Mouse (Mus musculus) small intestine, adult 2 months (tissue): Measurements from ENCODE around the gene Tnfrsf13c. TPM values are rescaled to one million over a fixed set of nuclear protein-coding genes. Genes with fewer than 3 reads are reported as not detected.

Experiments
- H3K27ac ChIP-seq: fragments of 200-500 bp; 2 replicates; pipeline ENCODE4 v1.5.1; 2012; ENCODE audit warnings: low read depth, low read length, control low read depth, inconsistent platforms; ENCODE audit not compliant: insufficient read depth
- H3K27me3 ChIP-seq: fragments of 200-500 bp; 2 replicates; pipeline ENCODE4 v1.6.1; 2012; ENCODE audit warnings: mild to moderate bottlenecking, moderate library complexity, low read length, inconsistent platforms; ENCODE audit not compliant: control insufficient read depth, insufficient read depth
- H3K36me3 ChIP-seq: fragments of 200-500 bp; 2 replicates; pipeline ENCODE4 v1.6.1; 2012; ENCODE audit warnings: mild to moderate bottlenecking, low read length, control low read depth, inconsistent platforms; ENCODE audit not compliant: control insufficient read depth, insufficient read depth
- H3K4me1 ChIP-seq: fragments of 200-500 bp; 2 replicates; pipeline ENCODE4 v1.6.1; 2012; ENCODE audit warnings: low read length, inconsistent platforms, mixed read lengths; ENCODE audit not compliant: control insufficient read depth, insufficient read depth, insufficient read length
- H3K4me3 ChIP-seq: fragments of 200-500 bp; 2 replicates; pipeline ENCODE4 v1.5.1; 2012; ENCODE audit warnings: low read depth, mild to moderate bottlenecking, control low read depth, inconsistent platforms, low read length, moderate library complexity
- CTCF ChIP-seq: fragments of 200-500 bp; IDR thresholded peaks from 2 replicates; pipeline ENCODE4 v1.5.1; 2012; ENCODE audit warnings: low read depth, mild to moderate bottlenecking, control low read depth, inconsistent platforms, low read length, moderate library complexity, mixed read lengths; ENCODE audit not compliant: insufficient replicate concordance, insufficient read length; ENCODE audit errors: extremely low read depth
- POLR2A ChIP-seq: fragments of 200-500 bp; IDR thresholded peaks from 2 replicates; pipeline ENCODE4 v1.6.1; 2012; ENCODE audit warnings: low read depth, mild to moderate bottlenecking, control low read depth, inconsistent platforms, low read length, moderate library complexity
- WGBS: fragments of 180-500 bp; shearing (Covaris S2); methylation state at CpG from one replicate; pipeline ENCODE4 v1.1.7; 2018; 5-methylcytosine and 5-hydroxymethylcytosine counted together
- polyA plus RNA-seq: library from polyadenylated mRNA; depleted of rRNA; stranded (reverse); fragments of >200 nt; gene quantifications from 2 replicates; pipeline ENCODE4 v1.2.3, GENCODE M21; 2012; rRNA removed

Tnfrsf13c gene
- 6.3 and 14.1 TPM in 2 replicates for polyA plus RNA-seq

DNA sequence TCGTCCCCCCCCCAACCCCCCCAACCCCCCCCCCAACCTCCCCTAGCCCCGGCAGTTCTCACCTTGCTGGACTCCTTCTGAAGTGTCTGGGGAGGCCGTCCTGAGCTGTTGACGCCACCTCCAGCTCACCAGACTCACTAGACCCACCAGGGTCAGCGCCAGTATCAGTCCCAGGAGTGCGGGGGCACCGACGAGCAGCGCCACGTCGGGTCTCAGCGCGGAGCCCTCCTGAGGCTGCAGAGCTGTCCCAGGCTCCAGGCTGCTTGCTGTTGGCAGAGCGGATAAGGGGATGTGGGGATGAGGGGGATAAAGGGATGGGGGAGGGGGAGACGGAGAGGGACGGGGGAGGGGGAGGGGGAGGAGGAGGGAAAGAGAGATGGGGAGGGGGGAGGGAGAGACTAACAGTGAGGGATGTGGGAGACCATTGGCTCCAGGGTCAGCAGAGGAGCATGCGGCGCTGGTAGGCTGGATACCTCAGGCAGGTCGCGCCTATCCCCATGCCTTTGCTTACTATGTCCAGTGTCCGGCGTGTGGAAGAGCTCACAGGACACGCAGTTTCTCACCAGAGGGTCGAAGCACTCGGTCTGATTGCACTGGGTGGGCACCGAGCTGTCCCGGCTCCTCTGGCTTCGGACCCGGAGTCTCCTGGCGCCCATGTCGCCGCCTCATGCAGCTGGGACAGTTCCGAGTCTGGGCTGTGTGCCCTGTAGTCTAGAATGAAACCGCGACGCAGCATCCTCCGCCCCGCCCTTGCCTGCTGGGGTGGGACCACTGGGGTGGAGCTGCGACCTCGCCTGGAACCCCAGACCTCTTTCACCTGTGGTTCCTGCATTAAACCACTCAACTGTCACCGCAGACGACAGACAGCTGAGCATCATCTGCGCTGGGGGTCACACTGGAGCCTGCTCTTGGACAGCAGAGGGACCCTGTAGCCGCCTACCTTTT lies at the start of gene Tnfrsf13c:
Tnfrsf13c (minus strand) TSS at position 713 of the 945 bp plus-strand sequence.
- H3K4me1 ChIP-seq, result peaks cover 12% of the 10 kb centered on the region
- no peaks in the 10 kb centered on the region for H3K36me3 ChIP-seq
- 4% methylated on average over 44 of the region's 44 CpGs for WGBS
- TF ChIP-seq POLR2A, result no peak
- no peak for TF ChIP-seq CTCF
- peak within 1 kb of the TSS; percentile 64 for H3K4me3 ChIP-seq
- no peak within 1 kb of the TSS; the same call in 1 of the 2 replicates for H3K27ac ChIP-seq
- H3K27me3 ChIP-seq, result peaks cover 21% of the 10 kb centered on the region

DNA sequence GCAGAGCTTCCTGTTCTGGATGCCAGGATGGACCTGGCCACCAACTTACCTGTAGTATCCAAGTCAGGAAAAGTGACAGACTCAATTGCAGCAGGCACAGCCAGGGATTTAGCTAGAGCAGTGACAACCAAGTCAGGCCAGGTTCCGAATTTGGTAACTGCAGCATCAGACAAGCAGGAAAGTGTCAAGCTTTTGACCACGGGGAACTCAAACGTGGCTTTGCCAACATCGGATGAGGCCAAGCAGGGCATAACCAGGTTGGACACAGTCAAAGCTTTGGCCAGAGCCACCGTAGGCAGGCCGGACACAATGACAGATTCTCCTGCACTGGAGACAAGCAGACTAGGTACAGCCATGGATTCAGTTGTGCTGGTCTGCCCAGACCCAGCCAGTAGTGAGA lies 48.1 kb upstream of the Tnfrsf13c start:
- Histone ChIP-seq H3K27me3 (peaks cover 32% of the 10 kb centered on the region), H3K36me3 (no peaks in the 10 kb centered on the region), H3K4me3 (no peak overlapping the region), H3K27ac (no peak overlapping the region), H3K4me1 (peaks cover 2% of the 10 kb centered on the region)
- 81% methylated on average over 6 of the region's 6 CpGs for WGBS
- no peak for TF ChIP-seq POLR2A
- TF ChIP-seq CTCF, result no peak

DNA sequence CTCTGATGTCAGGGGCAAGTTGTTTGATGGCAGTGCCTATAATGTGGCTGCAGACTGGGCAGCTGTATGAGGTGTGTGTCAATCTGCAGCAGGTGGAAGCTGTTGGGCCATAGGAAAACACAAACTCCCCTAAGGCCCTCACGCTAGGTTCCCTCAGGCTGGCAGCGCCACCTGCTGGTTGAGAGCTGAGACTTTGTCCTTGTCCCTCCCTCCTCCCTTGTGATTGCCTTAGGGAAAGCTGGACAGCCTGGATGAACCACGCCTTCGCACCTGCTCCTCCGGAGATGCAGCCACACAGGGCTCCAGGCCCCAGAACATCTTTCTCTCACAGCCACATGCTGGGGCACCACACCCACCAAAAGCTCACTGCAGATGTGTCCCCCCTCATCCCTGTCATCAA lies 47.0 kb upstream of the Tnfrsf13c start:
- Histone ChIP-seq H3K4me1 (peaks cover 2% of the 10 kb centered on the region), H3K4me3 (no peak overlapping the region), H3K27me3 (peaks cover 25% of the 10 kb centered on the region), H3K36me3 (no peaks in the 10 kb centered on the region), H3K27ac (no peak overlapping the region)
- under 1% methylated on average over 5 of the region's 5 CpGs for WGBS
- TF ChIP-seq POLR2A (no peak), CTCF (peak; percentile 92)

DNA sequence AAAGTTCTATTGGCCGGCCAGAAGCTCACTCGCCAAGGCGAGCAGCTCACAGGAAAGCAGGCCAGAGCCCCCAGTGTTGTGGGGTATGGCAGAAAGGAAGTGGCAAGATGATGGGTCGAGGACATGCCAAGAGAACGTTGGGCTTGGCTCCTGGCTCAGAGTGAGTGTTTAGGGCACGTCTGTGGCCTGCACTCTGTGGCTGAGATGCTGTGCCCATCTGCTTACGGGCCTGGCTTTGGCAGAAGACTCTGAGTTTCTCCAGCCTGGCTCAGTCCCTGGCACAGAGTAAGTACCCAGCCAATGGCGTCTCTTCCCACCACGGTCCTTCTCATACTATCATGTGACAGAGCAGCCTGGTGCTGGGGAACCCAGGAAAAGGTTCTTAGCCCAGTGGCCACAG lies 44.6 kb upstream of the Tnfrsf13c start:
- WGBS, result 82% methylated on average over 9 of the region's 9 CpGs
- no peaks in the 10 kb centered on the region for H3K4me1 ChIP-seq
- peaks cover 4% of the 10 kb centered on the region; the same call in 1 of the 2 replicates for H3K27me3 ChIP-seq
- H3K4me3 ChIP-seq, result no peak overlapping the region
- H3K27ac ChIP-seq, result no peak overlapping the region
- H3K36me3 ChIP-seq, result no peaks in the 10 kb centered on the region
- TF ChIP-seq POLR2A (no peak), CTCF (no peak)

DNA sequence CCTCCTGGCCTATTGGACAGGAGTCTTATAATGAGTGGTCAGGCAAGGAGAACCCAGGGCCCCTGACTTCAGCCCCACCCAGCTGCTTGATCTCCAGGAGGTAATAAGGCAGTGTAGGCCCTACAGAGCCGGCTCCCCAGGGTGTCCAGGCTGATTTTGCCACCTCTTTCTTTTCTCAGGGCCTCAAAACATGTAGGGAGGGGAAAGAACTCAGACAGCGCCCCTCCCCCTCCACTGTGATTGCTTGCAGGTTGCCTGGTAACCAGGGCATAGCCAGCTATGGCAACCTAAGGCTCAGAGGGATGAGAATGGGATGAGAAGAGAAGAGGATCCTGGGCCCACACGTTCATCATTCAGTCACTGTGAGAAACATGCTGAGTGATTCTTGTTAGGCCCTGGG lies 44.0 kb upstream of the Tnfrsf13c start:
- H3K4me1 ChIP-seq, result no peaks in the 10 kb centered on the region
- H3K27me3 ChIP-seq, result peaks cover 4% of the 10 kb centered on the region; the same call in 1 of the 2 replicates
- H3K36me3 ChIP-seq, result no peaks in the 10 kb centered on the region
- H3K4me3 ChIP-seq, result no peak overlapping the region
- TF ChIP-seq POLR2A (no peak), CTCF (no peak)
- WGBS, result 50% methylated on average over 3 of the region's 3 CpGs
- H3K27ac ChIP-seq, result no peak overlapping the region

DNA sequence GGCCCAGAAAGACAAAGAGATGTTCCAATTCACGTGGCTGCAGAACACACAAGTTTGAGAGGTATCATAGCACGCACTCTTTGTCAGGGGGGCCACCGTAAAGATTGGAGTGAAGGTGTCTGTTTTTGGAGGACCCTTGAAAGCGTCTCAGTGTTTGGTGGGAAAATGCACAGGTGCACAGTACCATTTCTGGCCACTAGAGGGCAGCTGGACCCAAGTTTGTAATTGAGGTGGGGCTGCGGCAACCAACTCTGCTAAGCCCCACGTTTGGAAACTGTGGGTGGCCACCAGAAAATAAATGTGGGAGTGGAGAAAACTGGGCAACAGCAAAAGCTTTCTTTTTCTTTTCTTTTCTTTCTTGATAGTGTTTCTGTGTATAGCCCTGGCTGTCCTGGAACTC lies 42.2 kb upstream of the Tnfrsf13c start:
- no peaks in the 10 kb centered on the region for H3K27me3 ChIP-seq
- H3K27ac ChIP-seq, result no peak overlapping the region
- no peaks in the 10 kb centered on the region for H3K4me1 ChIP-seq
- H3K36me3 ChIP-seq, result no peaks in the 10 kb centered on the region
- H3K4me3 ChIP-seq, result no peak overlapping the region
- WGBS, result 12% methylated on average over 6 of the region's 6 CpGs
- no peak for TF ChIP-seq POLR2A
- peak; percentile 90; the same call in 1 of the 2 replicates for TF ChIP-seq CTCF

DNA sequence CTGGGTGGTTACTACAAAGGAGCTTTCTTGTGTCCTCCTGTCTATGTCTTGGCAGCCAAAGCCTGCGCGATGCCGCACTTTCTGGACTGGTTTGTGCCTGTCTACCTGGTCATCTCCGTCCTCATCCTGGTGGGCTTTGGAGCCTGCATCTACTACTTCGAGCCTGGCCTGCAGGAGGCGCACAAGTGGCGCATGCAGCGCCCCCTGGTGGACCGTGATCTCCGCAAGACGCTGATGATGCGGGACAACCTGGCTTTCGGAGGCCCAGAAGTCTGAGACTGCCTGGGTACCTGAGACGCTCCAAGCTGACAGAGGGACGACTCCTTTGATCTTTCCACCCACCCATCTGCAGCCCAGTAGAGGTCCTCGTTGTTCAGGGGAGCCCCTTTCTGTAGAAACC lies 35.3 kb upstream of the Tnfrsf13c start:
- no peaks in the 10 kb centered on the region for H3K36me3 ChIP-seq
- no peaks in the 10 kb centered on the region for H3K27me3 ChIP-seq
- no peak overlapping the region for H3K4me3 ChIP-seq
- TF ChIP-seq POLR2A (no peak), CTCF (peak; percentile 86)
- 13% methylated on average over 16 of the region's 16 CpGs for WGBS
- H3K4me1 ChIP-seq, result no peaks in the 10 kb centered on the region
- no peak overlapping the region for H3K27ac ChIP-seq
